Mouse (Mus musculus) cerebellum, adult 2 months (tissue): ENCODE measurements around the gene Kcnh5.

ENCODE experiments used
- CTCF ChIP-seq: fragments of 200-500 bp; IDR thresholded peaks from 2 replicates; pipeline ENCODE4 v1.5.1; 2011; ENCODE audit warnings: low read depth, mild to moderate bottlenecking, control low read depth, low read length, moderate library complexity, borderline replicate concordance; ENCODE audit not compliant: insufficient read depth
- POLR2A ChIP-seq: fragments of 200-500 bp; IDR thresholded peaks from 2 replicates; pipeline ENCODE4 v1.6.1; 2011; ENCODE audit warnings: low read length, control low read depth, borderline replicate concordance; ENCODE audit not compliant: insufficient read depth

DNA sequence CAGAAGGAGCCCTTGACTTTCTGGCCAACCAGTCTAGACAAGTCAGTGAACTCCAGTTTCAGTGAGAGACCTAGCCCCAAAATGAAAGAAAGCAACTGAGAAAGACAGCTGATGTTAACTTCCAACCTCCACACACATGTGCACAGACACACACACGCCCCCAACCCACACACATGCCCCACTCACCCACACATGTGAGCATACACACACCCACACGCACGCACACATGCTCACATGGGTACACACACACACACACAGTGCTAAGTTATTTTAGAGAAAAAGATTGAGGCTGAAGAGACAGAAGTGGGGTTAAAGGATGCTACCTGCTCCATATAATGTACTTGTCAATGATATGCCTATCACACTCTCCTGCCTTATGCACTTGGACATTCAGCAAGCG, 327.2 kb downstream of the Kcnh5 start:
- no peak for TF ChIP-seq CTCF
- TF ChIP-seq POLR2A, result no peak
